Mouse (Mus musculus) gastrocnemius, postnatal 25 days (tissue): ENCODE data around the gene Camk1g. TPM values are rescaled to one million over a fixed set of nuclear protein-coding genes. Genes with fewer than 3 reads are reported as not detected.

Experiments
- DNase-seq: peaks from one replicate; pipeline ENCODE4 v3.0.0; 2022
- long read RNA-seq, 2 experiments: library from polyadenylated mRNA; stranded (forward); transcript quantifications; one replicate each; pipeline ENCODE4 v2.0.0; 2021
- total RNA-seq, 2 experiments: library from RNA; stranded (reverse); gene quantifications; 1 replicate in 1 of 2; 2 replicates in 1 of 2; pipeline ENCODE4 v1.2.3; 2021

The Camk1g gene
- total RNA-seq: under 1 TPM in 1 of 2 experiments, not detected in 1; 0.18 TPM
- long read RNA-seq, experiment 1, partial matches to known transcripts: 0 of 2 reads
- long read RNA-seq, experiment 1, other reads (novel, unspliced or antisense): 2 of 2 reads
- long read RNA-seq, experiment 2: 0 reads

DNA sequence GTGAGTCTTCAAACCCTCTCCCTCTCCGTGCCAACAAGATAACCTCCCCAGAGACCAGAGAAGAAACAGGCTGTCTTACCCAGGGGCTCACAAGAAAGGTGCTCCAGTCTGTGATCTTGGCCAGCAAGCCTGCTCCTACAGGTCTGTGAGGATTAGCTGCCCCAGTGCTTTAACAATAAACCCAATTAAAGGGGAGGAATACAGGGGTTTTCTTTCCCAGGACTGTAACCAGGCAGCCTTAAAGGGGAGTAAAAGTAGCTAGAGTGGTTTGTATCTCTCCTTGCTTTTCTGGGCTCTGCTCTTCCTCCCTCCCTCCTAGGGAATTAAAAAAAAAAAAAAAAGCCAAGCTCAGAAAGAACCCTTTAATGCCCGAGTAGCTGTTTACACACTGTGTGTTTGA is at the start of gene Camk1g:
Camk1g (minus strand) TSS at position 203 of the 400 bp plus-strand sequence.
- no peak for DNase-seq

DNA sequence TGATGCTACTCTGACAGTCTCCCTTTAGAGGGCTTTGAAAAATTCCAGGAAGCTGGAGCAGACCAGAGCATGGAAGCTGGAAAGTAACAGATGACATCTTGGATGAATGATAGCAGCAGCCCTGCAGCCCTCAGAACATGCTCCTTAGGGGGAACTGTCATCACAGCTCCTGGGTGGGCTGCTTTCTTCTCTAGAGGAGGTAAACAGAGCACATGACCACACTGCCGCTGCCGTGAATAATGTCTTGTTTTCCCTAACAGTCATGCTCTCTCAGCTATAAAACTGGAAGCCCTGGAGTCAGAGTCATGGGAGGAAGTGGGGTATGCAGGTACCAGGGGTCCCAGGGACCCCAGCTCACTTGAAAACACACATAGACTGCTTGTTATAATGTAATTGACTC is 49.1 kb upstream of the Camk1g start:
- no peak for DNase-seq

DNA sequence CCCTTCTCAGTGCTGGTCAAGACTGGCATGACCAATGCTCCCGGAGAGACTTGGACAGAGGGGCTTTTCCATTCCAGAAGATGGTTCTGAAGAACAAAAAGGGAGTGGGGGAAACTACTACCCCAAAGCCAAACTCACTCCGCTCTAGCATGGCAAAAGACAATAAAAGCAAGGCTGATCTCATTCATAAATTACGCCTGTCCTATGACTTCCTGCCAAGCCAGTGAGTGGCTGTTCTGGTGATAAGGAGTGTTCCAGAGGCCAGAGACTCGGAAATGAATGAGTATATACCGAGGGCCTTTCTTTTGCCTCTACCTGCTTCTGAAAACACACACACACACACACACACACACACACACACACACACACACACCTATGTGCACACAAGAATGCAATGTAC is 48.6 kb upstream of the Camk1g start:
- DNase-seq: no peak

DNA sequence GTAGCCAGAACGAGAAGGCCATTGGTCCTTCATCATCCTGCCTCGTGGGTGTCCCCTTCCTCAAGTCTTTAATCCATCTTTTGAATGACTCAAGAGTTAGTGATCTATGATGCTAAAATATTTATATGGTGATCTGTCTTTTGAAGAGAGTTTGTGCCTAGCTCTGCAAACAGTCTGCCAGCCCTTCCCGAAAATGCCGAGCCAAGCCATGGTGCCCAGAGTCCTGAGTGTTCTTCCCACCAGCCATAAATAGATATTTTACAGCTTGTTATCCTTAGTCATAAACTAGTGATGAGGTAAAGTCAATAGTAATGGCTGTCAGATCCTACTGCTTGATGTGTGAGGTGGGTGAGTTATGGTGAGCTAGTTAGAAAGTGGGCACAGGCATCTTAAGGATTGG is 44.0 kb upstream of the Camk1g start:
- no peak for DNase-seq

DNA sequence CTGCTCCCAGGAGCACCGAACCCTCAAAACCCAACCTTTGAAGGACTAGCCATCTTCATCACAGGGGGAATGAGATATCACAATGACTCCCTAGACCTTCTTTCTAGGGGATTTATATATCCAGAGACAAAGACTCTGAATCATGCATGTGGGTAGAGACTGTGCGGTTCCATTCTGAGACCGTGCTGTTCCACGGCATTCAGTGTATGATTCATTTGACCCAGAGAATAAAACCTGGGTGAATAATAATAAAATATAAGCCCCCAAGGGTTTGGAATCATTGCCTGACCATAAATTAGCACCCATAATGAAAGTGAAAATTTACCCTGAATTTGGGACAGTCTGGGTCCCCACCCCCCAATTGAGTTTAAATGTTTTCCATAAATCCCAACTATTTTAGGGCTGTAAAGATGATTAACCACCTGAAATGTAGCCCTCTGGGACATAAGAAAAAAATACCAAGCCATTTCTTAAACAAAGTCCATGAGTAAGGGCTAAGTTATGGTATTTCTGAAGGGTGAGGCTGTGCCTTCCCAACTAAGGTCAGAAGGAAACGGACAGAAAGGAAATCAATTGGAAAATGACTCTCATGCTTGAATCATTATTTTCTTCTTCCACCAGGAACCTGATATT is 43.4 kb upstream of the Camk1g start:
- DNase-seq: no peak

DNA sequence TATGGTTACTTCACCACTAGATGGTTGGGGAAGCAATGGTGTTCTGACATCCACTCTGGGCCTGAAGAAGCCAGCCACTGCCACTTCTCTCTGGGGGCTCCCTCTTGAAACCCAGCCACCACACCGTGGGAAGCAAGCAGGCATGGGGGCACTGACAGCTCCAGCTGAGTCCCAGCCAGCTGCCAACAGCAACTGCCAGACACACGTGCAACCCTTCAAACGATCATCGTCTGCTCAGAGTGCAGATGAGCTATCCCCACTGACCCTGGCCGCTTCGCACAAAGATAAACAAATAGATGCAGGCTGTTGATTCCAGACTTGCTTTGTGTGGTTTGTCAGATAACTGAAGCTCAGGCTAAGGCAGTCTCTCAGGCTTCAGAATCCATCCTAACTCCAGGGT is 37.4 kb upstream of the Camk1g start:
- DNase-seq: no peak

DNA sequence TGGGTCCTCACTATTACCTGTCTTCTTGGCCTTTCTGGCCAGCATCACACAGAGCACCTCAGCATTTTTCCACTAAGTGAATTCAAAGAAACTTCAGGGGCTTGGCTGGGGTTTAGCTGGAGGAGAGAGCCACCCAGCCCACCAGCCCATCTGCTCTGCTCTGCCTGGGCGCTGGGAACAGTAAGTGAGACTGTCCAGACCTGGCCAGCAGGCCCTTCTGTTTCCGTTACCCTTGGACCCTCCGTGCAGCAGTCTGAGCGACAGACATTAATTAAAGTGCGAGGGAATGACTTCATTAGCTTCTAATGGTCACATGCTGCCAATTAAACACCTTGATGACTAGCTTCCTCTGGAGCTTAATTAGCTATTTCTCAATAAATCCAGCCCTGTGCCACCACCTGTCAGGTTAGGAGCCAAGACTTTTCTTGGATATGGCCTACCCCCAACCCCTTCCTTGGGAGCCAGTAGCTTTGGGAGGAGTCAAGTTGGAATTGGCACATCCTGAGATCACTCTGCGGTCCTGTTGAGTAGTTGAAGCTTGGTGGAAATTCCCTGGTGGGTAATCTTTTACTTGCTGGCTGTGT is 36.1 kb upstream of the Camk1g start:
- DNase-seq: no peak

DNA sequence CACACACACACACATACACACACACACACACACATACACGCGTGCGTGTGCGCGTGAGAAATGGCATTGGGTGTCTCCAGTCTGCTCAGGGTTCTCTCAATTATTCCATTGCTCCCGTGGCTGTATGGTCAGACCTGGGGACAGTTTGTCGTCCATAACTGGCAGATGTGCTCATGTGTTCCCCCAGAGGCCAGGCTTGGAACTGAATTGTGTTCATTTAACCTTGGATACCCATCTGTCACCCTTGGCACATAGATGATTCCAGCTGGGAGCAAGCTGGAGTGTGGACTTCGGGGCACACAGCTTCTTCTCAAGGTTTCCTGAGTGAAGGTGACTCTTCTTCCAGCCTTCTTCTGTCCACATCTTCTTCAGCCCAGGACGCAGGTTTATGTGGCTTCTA is 31.6 kb upstream of the Camk1g start:
- DNase-seq: no peak

DNA sequence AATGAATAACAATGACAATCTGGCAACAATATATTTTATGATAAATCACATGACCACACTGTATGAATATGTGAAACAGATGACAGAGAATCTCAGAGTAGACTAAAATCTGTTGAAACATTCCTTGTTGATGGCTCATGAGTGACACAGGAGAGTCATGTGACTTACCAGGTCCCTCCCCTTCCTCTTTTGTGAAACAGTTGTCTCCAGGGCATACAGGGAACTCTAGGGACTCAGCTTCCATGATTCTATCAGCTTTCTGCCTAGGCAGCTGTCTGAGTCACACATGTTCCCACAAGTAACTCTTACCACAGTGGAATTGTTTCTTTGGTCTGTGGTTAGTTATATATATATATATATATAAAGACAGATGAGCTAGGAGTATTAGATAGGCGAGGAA is 30.2 kb upstream of the Camk1g start:
- no peak for DNase-seq

DNA sequence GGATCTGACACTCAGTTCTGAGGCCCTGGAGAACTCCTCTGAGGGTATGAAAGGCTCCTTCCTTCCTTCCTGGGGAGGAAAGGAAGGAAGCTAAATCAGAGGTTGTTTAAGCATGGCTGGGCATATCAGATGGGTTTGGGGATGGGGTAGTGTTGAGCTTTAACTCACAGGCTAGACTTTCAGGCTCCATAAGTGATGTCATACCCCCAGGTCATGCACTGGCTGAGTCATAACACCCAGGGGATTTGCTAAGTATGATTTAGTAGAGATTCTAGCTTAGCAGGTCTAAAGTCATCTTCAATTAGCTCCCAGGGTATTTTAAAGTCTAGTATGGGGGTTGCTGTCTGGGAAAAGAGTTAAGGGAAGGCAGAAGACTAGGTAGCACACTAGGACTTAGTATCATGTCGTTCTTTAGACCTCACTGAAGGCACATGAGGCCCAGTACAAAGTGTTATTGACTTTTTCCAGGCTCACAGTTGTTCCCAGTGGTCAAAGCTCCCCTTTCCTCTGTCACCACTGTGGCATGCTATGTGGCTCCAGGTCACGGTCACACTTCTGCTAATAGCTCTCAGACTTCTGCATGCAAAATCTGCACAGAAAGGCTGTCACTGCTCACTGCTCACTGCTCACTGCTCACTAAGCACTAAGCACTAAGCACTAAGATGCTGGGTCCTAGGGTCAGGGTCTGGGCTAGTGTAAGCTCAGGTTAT is 28.8 kb upstream of the Camk1g start:
- DNase-seq: no peak

DNA sequence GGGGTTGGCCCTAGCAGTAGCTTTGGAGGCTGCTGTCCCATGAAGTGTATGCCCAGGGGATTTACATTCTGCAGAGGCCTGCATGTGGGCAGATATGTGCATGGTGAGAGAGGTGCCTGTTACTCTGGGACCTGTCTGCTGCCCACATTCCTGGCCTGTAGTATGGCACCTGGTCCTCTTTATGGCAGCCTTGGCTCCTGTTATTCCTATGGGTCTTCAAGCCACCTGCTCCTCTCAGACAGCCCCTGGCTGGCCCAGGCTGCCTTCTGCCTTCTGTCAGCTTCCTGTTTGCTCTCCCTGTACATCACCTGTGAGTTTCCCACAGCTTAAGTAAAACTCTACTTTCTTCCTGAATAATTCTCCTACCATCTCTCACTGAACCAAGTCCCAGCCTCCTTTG is 27.0 kb upstream of the Camk1g start:
- no peak for DNase-seq

DNA sequence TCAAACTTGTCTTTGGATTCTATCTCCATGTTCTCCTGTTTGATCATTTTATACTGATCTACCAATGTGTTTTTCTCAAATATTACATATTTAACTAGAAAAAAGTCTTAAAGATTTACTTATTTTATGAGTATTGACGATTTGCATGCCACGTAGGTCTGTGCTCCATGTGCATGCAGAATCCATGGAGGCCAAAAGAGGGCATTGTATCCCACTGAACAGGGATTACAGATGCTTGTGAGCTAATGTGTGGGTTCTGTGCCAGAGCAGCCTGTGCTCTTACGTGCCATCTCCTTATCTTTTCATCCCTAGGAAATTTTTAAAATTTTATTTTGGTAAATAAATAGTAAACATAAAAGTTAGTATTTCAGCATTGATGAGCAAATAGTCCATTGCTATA is 22.2 kb upstream of the Camk1g start:
- no peak for DNase-seq

DNA sequence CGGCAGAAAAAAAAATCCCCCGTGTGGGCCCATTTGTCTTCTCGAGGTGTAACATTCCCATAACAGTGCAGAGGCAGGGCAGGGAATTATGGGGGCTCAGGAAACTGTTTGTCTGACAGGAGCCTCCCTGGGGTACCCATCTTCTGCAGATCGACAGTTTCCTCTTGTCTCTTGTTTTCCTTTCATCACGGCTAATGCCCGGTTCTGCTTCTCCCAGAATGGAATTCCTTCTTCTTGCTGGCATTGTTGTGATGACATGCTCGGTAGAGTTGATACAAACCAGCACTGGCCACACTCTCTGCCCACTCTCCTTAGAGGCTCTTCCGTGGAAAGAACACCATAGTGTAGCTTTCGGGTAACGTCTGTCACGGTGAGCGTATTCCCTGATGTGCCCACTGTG is 19.9 kb upstream of the Camk1g start:
- no peak for DNase-seq

DNA sequence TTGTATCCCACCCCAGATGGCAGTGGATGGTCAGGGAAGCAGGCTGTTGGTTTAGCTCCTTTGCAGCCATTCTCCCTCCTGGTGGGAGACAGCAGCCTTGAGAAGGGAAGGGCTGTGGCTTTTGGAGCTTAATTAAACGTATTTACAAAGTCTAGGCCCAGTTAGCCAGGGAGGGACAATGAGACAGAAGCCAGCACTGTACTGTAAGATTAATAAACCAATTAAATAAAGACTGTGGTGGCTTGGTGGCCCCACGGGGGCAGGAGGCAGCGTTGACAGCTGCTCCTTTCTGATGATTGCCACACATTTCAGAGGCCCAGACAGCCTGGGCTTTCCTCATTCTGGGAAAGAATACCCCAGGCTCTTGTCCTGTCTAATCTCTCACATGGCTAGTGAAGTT is 19.4 kb upstream of the Camk1g start:
- DNase-seq: no peak

DNA sequence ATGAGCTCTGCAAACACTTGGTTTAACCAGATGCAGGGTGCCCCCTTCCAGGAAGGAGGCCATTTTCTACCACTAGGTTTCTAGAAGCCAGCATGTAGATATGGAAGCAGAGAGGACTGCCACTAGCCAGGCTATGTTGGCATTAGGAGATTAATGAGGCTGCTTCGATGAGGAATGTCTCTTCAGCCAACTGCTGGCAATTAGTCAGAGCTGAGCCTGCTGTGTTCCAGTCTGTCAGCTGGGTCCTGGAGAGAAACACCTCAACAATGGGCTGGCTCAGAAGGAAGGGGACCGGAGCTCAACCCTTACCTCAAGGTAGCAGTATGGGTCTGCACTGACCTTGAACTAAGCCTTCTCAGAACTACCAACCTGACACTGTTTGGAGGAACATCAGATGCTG is 17.1 kb upstream of the Camk1g start:
- DNase-seq: no peak

DNA sequence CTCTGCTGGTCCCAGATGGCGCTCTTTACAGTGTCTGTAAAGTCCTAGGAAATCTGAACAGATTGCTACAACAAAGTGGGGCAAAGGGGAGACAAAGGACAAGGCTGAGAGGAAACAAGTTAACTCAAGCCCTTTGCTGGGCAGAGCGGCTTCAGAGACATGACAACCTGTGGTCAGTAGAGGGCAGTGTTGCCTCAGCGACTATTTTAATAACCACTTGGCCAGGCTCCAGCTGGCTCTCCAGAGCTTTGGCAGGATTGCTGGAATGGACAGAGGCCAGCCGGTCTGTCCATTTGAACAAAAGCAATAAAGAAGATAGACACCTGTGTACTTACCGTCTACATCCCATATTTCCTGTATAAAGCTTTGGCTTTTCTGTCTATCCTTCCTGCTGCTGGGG is 16.0 kb upstream of the Camk1g start:
- DNase-seq: peak; percentile 63

DNA sequence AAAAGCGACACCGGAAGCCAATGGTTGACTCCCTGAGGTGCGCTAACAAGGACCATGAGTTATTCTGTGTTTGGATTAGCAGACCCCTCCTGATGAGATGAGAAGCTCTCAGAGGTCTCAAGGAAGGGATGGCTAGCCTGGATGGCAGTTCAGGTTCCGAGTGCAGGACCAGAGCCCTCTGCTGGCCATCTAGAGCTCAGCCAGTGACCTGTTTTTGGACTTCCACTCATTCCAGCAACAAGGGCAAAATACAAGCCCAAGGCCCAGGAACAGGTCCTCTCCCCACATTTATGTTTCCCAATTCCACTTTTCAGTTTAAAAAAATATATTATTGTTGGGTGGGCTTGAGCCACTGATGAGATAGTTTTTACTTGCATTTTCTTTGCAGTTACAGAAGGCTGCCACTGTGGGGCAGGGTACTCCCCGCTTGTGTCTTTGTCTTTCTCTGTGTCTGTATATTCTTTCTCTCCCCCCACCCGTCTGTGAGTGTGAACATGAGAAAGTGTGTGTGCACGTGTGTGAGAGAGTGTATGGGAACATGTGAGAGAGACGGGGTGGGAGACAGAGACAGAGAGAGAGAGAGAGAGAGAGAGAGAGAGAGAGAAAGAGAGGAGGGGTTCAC is 12.9 kb upstream of the Camk1g start:
- no peak for DNase-seq

DNA sequence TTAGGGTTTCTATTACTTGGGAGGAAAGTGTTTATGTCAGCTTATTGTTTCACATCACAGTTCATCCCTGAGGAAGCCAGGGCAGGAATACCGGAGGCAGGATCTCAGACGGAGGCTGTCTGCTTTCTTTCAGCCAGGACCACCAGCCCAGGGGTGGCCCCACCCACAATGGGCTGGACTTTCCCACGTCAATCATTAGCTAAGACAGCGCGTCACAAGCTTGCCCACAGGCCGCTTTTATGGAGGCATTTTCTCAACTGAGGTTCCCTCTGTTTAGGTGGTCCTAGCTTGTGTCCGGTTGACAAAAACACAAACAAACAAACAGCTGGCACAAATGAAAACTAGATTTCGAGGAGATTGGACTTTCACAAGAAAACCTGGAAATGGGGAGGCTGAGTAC is 12.3 kb upstream of the Camk1g start:
- DNase-seq: no peak

DNA sequence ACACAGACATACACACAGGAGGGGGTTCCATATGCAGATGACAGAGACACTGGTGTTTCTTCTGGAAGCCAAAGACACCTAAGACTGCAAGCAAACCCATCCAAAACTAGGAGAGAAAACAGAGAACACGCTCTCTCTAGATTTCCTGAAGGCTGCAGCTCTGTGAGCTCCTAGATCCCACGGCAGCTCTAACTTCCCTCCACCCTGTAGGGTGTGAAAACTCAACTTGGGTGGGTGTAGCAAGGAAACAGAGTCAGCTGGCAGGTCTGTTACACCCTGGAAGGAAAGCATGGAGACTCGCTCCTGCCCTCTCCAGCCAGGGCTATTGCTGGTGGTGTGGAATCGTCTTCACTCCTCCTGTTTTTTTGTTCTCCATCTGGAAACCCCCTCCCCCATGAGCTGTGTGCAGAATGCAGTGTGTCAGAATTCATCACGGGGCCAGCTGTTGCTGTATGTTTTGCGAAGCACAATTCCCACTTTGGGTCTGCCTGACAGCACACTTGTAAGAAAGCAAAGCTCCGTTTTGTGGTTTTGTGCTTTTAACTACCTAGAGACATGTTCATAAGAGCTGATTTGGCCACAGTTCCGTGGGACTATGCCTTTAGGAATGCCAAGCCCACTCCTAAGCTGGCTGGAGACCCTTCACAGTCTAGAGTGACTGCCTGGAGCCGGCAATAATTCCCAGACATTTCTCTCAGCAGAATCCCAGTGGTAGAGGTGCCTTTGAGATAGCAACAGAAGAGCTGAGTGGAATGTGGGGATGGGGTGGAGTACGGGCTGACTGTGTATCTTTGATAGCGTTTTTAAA is 11.7 kb upstream of the Camk1g start:
- no peak for DNase-seq

DNA sequence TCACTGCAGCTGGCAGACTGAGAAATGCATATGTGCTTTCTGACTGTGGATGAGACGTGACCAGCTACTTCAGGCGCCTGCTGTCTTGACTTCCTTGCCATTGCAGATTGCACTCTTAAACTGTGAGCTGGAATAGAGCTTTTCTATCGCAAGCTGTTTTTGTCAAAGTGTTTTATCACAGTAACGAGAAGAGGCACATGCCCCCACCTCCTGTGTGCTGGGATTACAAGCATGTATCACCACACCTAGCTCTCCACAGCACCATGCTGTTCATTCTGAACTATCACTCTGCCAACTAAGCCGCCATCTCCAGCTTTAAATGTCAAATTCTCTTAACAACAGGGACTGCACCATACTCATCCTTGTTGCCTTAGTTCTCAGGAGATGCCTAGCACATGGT is 10.8 kb upstream of the Camk1g start:
- DNase-seq: no peak

DNA sequence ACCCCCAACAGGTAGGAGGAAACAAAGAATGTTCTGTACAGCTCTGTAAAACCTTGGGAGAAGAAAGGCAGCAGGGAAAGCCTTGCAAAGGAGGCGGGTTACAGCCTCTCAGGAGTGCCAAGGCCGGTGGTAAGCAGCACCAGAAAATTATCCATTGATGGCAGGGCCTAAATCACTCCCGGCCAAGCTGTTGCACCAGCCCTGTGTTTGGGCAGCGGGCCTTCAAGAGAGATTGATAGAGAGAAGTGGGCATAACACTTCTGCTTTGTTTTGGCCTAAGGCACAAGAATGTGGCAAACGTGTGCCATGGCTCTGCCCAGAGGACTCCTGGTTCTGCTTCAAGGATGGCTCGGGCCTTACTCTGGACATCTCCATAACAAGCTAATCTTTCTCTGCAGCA is 9.5 kb upstream of the Camk1g start:
- no peak for DNase-seq

DNA sequence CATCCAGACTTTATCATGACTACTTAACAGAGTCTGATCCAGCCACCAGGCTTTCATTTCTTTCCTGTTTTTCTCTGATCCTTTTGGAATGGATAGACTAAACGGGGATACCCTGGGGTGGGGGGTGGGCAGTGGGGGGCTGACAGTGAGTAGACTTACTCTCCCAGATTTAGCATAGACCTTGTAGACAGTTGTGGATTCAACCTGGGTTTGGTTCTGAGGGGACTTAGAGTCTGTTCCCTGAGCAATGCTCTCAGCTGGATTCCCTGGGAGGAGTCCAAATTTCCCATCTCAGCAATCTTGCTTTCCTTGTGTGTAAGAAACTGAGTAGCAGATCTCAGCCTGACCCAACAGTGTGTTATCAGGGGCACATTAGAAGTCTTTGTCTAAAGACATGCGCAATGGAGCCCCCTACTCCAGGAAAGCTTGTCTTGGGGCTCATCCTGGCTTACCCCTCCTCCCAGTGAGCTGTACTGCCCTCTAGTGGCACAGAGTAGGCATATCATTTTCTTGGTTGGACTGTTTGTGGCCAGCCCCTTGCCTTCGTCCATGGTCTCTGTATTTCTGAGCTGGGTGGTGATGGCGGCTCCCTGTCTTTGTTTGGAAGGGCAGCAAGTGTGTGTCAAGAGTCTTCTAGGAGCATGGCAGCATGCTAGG is 6.5 kb upstream of the Camk1g start:
- DNase-seq: no peak
